Mouse (Mus musculus) brain, embryonic 14.5 days (tissue): ENCODE measurements around the gene Wdr18.

Experiments
- CTCF ChIP-seq: fragments of 200-500 bp; IDR thresholded peaks from 2 replicates; pipeline ENCODE4 v1.5.1; 2012; ENCODE audit warnings: inconsistent platforms, mild to moderate bottlenecking, moderate library complexity, borderline replicate concordance; ENCODE audit not compliant: insufficient read depth, insufficient read length; ENCODE audit errors: extremely low read depth
- POLR2A ChIP-seq: fragments of 200-500 bp; IDR thresholded peaks from 2 replicates; pipeline ENCODE4 v1.6.1; 2012; ENCODE audit warnings: mild to moderate bottlenecking, inconsistent platforms, borderline replicate concordance; ENCODE audit not compliant: poor library complexity, insufficient read depth, insufficient read length, severe bottlenecking; ENCODE audit errors: extremely low read depth

GRCm38 (mm10) chr10:79932736-79933135 lies 27.2 kb upstream of the Wdr18 start:
- TF ChIP-seq CTCF (no peak), POLR2A (no peak)
